Mouse (Mus musculus) gastrocnemius, adult 2 months (tissue): ENCODE results near the gene Adh1. TPM values are rescaled to one million over a fixed set of nuclear protein-coding genes. Genes with fewer than 3 reads are reported as not detected.

Experiments
- DNase-seq: peaks from one replicate; pipeline ENCODE4 v3.0.0; 2022
- H3K27ac ChIP-seq: fragments of 200-600 bp; 2 replicates; pipeline ENCODE4 v1.8.1; 2022; ENCODE audit warnings: mild to moderate bottlenecking
- H3K4me3 ChIP-seq: fragments of 200-600 bp; 2 replicates; pipeline ENCODE4 v1.8.1; 2022; ENCODE audit warnings: mild to moderate bottlenecking, moderate library complexity
- CTCF ChIP-seq: fragments of 200-600 bp; IDR thresholded peaks from 2 replicates; pipeline ENCODE4 v1.8.1; 2022; ENCODE audit warnings: antibody characterized with exemption, mild to moderate bottlenecking, moderate library complexity
- intact Hi-C: fragments of 180-260 bp; cut with DNase I; formaldehyde crosslinking; loops from one replicate; pipeline ENCODE4 v1.15.1; 2025
- total RNA-seq, 2 experiments: library from RNA; stranded (reverse); gene quantifications; 2 replicates each; pipeline ENCODE4 v1.2.3; 2021

Gene Adh1
- total RNA-seq, 2 experiments from 2014 or later = 19.3 to 27.8 TPM

DNA sequence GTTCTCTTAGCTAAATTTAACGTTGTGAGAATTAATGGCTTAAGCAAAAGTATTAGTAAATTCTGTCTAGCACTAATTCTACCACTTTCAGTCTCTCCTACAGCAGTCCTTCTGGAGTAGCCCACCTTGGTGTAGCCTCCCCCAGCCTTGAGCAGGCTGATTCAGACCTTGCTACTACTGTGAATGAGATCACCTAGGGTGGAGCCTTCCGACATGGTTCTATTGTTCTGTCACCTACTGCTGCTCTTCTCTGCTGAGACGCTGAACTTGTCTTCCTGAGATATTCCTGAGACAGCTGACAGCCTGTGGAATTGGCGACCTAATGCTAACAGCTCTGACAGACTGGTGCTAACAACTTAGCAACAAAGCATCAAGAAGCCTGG, 43.7 kb downstream of the Adh1 start:
- intact Hi-C loops = loop anchor here (5.0 kb wide), 1 partner anchor 82 kb away; no protein-coding TSS in a partner anchor
- peak overlapping the region; percentile 80 for H3K27ac ChIP-seq
- H3K4me3 ChIP-seq = no peak overlapping the region
- TF ChIP-seq CTCF = no peak
- DNase-seq = no peak

DNA sequence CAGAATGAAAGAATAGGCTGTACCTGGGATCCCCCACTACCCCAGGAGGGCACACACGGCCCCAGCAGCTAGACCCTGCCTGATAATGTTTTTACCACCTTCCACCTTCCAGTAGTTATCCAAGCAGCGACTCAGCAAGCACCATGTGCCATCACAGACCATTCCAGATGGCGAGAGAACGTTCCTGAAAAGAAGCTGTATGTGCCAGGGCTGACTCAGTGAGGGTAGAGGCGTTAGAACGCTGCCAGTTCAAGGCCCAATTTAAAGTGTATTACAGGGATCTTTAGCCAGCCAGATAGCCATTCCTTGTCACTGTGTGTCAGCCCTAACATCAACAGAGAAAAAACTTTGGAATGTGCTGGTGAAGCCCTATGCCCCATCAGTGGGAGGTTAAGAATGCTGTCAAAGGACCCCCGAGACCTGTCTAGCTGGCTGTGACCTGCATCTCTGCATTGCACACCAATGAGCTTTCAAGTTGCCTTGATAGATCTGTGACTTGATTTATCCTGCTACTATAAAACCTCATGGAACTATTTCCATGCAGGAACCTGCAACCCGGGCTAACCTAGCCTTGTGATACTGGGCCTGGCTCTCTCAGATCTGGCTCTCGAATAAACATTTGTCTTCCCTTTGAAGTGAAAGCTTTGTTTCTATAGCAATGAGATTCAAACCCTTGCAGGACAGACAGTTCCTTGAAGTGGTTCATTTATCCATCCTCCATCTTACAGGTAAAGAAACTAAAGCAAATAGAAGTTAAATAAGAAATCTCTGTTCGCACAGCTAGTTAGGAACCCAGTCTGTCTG, 44.9 kb downstream of the Adh1 start:
- Histone ChIP-seq H3K27ac (no peak overlapping the region), H3K4me3 (no peak overlapping the region)
- no peak for TF ChIP-seq CTCF
- intact Hi-C loops = no loop called here
- DNase-seq = no peak

- H3K4me3 ChIP-seq = no peak overlapping the region
- intact Hi-C loops = no loop called here
- DNase-seq = no peak
- no peak overlapping the region for H3K27ac ChIP-seq
- no peak for TF ChIP-seq CTCF
These were observed 45.5 kb downstream of the Adh1 start for GRCm38 (mm10) chr3:138306290-138306683.

GRCm38 (mm10) chr3:138309910-138310309, 49.1 kb downstream of the Adh1 start:
- TF ChIP-seq CTCF = no peak
- no peak overlapping the region for H3K27ac ChIP-seq
- intact Hi-C loops = loop anchor here (2.0 kb wide), 1 partner anchor 69 kb away; no protein-coding TSS in a partner anchor

DNA sequence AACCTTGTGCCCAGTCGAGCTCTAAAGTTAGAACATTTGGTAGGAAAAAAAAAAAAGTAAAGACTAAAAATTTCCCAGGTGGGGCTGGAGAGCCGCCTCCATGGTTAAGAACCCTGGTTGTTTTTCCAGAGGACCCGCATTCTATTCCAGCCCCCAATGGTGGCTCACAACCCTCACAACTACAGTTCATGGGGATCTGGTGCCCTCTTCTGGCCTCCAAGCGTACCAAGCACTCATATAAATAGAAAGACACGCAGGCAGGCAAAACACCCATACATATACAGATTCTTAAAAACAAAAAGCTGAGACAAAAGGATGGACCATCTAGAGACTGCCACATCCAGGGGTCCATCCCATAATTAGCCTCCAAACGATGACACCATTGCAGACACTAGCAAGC, 50.2 kb downstream of the Adh1 start:
- intact Hi-C loops = loop anchor here (2.0 kb wide), 1 partner anchor 70 kb away; no protein-coding TSS in a partner anchor
- Histone ChIP-seq H3K4me3 (no peak overlapping the region), H3K27ac (no peak overlapping the region)
- TF ChIP-seq CTCF = peak; percentile 50
- peak; percentile 27 for DNase-seq

More at GRCm38 (mm10) chr3:138309910-138310309, 49.1 kb downstream of the Adh1 start:
- no peak overlapping the region for H3K4me3 ChIP-seq
- DNase-seq = no peak

GRCm38 (mm10) chr3:138312965-138313364, 52.2 kb downstream of the Adh1 start, which contains the start of gene Adh6a:
Adh6a (plus strand) TSS chr3:138313286.
- H3K27ac ChIP-seq = no peak within 1 kb of the TSS
- DNase-seq = no peak
- H3K4me3 ChIP-seq = no peak within 1 kb of the TSS
- no peak for TF ChIP-seq CTCF
- intact Hi-C loops = no loop called here

GRCm38 (mm10) chr3:138316908-138317472, 56.2 kb downstream of the Adh1 start:
- H3K27ac ChIP-seq = no peak overlapping the region
- H3K4me3 ChIP-seq = no peak overlapping the region
- no peak for TF ChIP-seq CTCF
- no peak for DNase-seq
- intact Hi-C loops = no loop called here

DNA sequence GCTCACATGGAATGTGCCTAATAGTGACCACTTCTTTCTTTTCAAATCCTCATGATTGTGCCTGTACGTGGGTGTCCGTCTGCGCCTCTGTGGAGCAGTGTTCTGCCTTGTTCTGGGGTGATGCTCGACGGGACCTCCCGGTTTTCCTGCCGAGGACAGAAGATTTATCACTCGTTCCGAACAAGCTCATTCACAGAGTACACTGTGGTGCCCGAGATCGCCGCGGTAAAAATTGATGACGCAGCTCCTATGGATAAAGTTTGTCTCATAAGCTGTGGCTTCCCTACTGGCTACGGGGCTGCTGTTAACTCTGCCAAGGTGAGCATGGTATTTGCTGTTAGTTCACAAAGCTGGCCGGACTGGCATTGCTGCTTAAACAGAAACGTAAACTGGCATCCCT, 64.2 kb downstream of the Adh1 start:
- intact Hi-C loops = no loop called here
- Histone ChIP-seq H3K27ac (no peak overlapping the region), H3K4me3 (no peak overlapping the region)
- TF ChIP-seq CTCF = no peak
- no peak for DNase-seq

- Histone ChIP-seq H3K4me3 (no peak overlapping the region), H3K27ac (no peak overlapping the region)
- DNase-seq = no peak
- TF ChIP-seq CTCF = no peak
- intact Hi-C loops = no loop called here
These were observed 64.7 kb downstream of the Adh1 start for GRCm38 (mm10) chr3:138325466-138325865.

DNA sequence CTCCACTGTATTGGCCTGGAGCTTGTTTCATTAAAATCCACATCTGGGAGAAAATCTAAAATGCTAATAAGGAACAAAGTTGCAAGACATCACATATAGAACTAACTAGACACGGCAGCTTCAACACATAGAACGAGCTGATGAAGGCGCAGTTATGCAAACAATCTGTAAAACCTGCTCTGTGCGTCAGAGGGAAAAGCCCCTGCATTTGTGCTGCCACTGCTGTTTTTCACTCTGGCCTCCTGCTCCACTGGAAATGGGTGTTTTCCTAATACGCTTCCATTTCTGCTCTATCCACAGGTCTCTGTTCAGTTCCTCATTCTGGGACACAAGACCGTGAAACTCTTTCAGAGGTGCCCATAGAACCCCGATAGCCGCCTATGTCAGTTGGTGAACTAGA, 73.1 kb downstream of the Adh1 start:
- intact Hi-C loops = no loop called here
- H3K4me3 ChIP-seq = no peak overlapping the region
- H3K27ac ChIP-seq = no peak overlapping the region
- no peak for TF ChIP-seq CTCF
- no peak for DNase-seq

DNA sequence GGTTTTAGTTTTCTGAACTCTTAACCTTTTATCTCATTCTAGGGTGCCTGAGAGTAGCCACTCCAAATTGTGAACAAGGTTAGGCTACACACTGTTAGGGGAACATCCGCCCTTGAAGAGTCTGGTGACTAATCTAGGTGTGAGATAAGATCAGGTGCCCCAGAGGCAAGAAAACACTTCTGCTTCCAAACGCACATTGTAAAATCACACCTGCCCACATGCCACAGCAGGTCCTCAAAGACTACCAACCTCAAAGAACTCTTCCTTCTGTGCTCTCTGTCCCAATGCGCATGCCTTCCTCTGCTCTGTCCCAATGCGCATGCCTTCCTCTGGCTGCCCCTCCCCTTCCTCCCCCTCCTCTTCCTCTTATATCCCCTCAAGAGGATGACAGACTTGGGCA, 73.5 kb downstream of the Adh1 start:
- no peak for TF ChIP-seq CTCF
- no peak overlapping the region for H3K27ac ChIP-seq
- no peak overlapping the region for H3K4me3 ChIP-seq
- intact Hi-C loops = no loop called here
- no peak for DNase-seq

DNA sequence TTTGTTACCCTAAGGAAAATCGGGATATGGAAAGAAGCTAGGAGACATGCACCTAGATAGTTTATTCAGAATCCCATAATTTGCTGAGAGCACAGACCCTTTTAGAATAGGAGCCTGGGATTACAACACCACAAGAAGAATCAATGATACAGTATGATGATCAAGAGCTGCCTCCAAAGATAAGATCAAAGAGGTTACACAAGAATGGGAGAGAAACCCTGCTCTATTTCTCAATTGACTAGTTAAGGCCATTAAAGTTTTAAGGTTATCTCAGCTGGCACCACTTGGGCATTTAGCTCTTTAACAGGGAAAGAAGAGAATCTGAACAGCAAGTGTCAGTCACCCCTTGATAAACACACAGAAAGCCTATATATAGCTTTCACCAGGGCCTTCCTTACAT, 74.8 kb downstream of the Adh1 start:
- intact Hi-C loops = no loop called here
- no peak for TF ChIP-seq CTCF

DNA sequence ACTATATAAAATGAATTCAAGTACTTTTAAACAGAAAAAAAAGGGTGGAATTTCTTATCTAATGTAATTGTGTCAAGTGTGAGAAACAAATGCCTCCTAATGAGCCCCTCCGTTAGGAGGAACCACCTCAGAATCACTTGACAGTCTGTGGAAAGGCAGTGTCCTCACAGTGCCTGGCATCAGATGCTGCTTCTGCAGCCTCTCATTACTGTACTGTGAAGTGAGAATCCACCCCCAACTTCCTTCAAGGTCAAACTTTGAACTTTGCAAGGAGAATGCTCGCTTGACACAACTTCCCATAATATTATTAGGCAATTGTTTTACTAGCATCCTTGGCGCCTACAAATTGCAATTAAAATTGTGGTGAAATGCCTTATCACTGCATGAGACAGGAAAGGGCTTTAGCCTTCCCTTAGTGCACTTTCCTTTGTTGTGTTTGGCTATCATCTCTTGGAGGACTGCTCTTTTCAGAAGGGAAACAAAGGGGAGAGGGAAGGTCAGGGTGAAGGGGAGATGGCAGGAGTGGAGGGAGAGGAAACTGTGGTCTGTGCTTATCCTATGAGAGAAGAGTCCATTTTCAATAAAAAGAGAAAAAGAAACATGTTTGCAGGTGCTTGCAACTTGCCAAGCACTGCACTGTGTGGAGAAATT, 75.4 kb downstream of the Adh1 start:
- no peak for DNase-seq
- TF ChIP-seq CTCF = no peak
- H3K4me3 ChIP-seq = no peak overlapping the region
- no peak overlapping the region for H3K27ac ChIP-seq
- intact Hi-C loops = no loop called here

More for the DNA sequence above, 74.8 kb downstream of the Adh1 start:
- Histone ChIP-seq H3K27ac (no peak overlapping the region), H3K4me3 (no peak overlapping the region)
- no peak for DNase-seq

Other genes starting within 250 kb of the Adh1 start
- 100 to 1,000 TPM; 120 to 128 TPM for gene 1110002E22Rik, start 195.9 kb upstream of the Adh1 start, total RNA-seq
- gene Gm5105, start 193.6 kb upstream of the Adh1 start, total RNA-seq = 1 to 10 TPM; 1.3 to 1.8 TPM
- gene Trmt10a, start 117.5 kb upstream of the Adh1 start, total RNA-seq = 1 to 10 TPM; 1.6 to 2.1 TPM
- 1 to 10 TPM; 1.0 to 2.0 TPM for gene Mttp, start 116.0 kb upstream of the Adh1 start, total RNA-seq
- not detected for gene 4930579F01Rik, start 67.2 kb upstream of the Adh1 start, total RNA-seq
- under 1 TPM; 0.48 to 0.53 TPM for gene Adh7, start 43.2 kb upstream of the Adh1 start, total RNA-seq
- not detected for gene Adh6a, start 52.3 kb downstream of the Adh1 start, total RNA-seq
- not detected for gene Adh6b, start 80.8 kb downstream of the Adh1 start, total RNA-seq
- gene Adh4, start 154.5 kb downstream of the Adh1 start, total RNA-seq = not detected
- gene Adh5, start 182.1 kb downstream of the Adh1 start, total RNA-seq = 10 to 100 TPM; 51.8 to 60.6 TPM
- 10 to 100 TPM; 44.7 to 49.3 TPM for gene Metap1, start 228.5 kb downstream of the Adh1 start, total RNA-seq